Mouse (Mus musculus): ENCODE data around the gene Pum3. TPM values are rescaled to one million over a fixed set of nuclear protein-coding genes. Genes with fewer than 3 reads are reported as not detected.

Pum3 gene
- total RNA-seq (2012; rRNA removed) (54.4 and 71.9 TPM in 2 replicates), total RNA-seq (2014; rRNA removed) (83.3 and 95.2 TPM in 2 replicates), polyA plus RNA-seq (2012; ENCODE audit: insufficient read length, low read depth) (210 and 230 TPM in 2 replicates)

DNA sequence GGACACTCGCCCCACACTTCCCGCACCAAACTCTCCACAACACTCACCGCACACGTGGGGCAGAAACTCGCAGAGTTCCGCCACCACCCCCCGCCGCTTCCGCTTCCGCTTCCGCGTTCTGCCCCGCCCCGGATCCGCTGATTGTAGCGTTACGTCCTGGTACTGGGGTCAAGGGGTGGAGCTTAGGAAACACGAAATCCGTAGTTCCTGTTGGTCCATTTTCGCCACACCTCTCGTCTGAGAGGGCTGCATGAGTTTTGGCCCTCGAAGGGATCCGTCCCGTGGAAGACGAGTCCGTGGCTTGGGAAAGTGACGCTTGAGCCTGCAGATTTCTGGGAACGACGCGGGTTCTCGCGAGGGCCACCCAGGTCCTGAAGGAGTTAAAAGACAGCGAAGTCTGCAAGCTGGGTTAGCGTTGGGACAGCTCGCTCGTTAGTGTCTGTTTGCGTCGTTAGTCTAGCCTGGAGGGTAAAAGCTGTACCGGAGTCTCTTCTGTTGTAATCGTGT, at the start of gene Pum3:
Gene Pum3 (minus strand): TSS at position 81 of the 507 bp plus-strand sequence.
- in situ Hi-C loops (cut with MboI; ENCODE audit: low pct_ligation_motif_present, low pct_unique_long_range_greater_than_20kb, low sequenced_read_pairs): no loop called here
- dilution Hi-C loops (cut with MboI; ENCODE audit: extremely low pct_ligation_motif_present, extremely low pct_unique_long_range_greater_than_20kb, low sequenced_read_pairs): no loop called here
- Histone ChIP-seq H3K27me3 (replicated peaks) (no peaks in the 10 kb centered on the region), H3K79me2 (replicated peaks; ENCODE audit: control insufficient read depth, extremely low read depth, insufficient read depth, poor library complexity, severe bottlenecking) (peaks cover 40% of the 10 kb centered on the region), H3K9ac (ENCODE audit: insufficient read depth, low read depth) (peak within 1 kb of the TSS; percentile 99), H3K4me1 (ENCODE audit: control insufficient read depth in 1 of 2, insufficient read depth in 2 of 2) (peaks cover 3 to 32% of the 10 kb centered on the region in 2 experiments; a peak in 3 of 4 replicates), H3K9me3 (replicated peaks; ENCODE audit: low read length) (no peaks in the 10 kb centered on the region), H3K4me3 (replicated peaks in 1 of 3; ENCODE audit: low read depth in 2 of 3, low read length in 2 of 3, poor library complexity in 1 of 3) (peak within 1 kb of the TSS; percentile 80 to 89 (median 83)), H3K27ac (ENCODE audit: insufficient read depth, low read depth) (peak within 1 kb of the TSS; percentile 7; the same call in 1 of the 2 replicates), H3K36me3 (replicated peaks in 1 of 2; ENCODE audit: control insufficient read depth in 1 of 2, insufficient read depth in 1 of 2, low read length in 1 of 2) (peaks cover 7 to 22% of the 10 kb centered on the region in 2 experiments), H3K4me2 (ENCODE audit: insufficient read depth, low read depth, poor library complexity, severe bottlenecking) (peak within 1 kb of the TSS; percentile 99)
- peak; percentile 99 for DNase-seq (ENCODE audit: extremely low read depth)
- peak; percentile 100 for TF ChIP-seq CHD2 (IDR thresholded peaks at IDR 0.05; ENCODE audit: low read length)
- no peak for TF ChIP-seq CHD1 (IDR thresholded peaks at IDR 0.05; ENCODE audit: low read depth, low read length)
- no peak for TF ChIP-seq BHLHE40 (IDR thresholded peaks at IDR 0.05; ENCODE audit: low read depth, low read length)
- peak; percentile 66 for TF ChIP-seq TCF12 (IDR thresholded peaks at IDR 0.05; ENCODE audit: low read depth, low read length)
- TF ChIP-seq ZNF384 (IDR thresholded peaks at IDR 0.05; ENCODE audit: low read depth, low read length): no peak
- no peak for TF ChIP-seq JUND (conservative IDR thresholded peaks at IDR 0.05; ENCODE audit: low read depth, low read length)
- TF ChIP-seq MEF2A (IDR thresholded peaks at IDR 0.05; ENCODE audit: borderline replicate concordance, low read depth, low read length): peak; percentile 64; the same call in 1 of the 2 replicates
- 0 out of 2 replicates have a peak, but pooled peaks have one; percentile 10 for TF ChIP-seq ETS1 (conservative IDR thresholded peaks at IDR 0.05; ENCODE audit: low read depth, low read length)
- peak; percentile 100 for TF ChIP-seq ELF1 (IDR thresholded peaks at IDR 0.05; ENCODE audit: low read depth, low read length)
- no peak for TF ChIP-seq PAX5 (IDR thresholded peaks at IDR 0.05; ENCODE audit: low read length)
- peak; percentile 97 for TF ChIP-seq POLR2A (IDR thresholded peaks at IDR 0.05; ENCODE audit: low read depth, low read length)
- 0 out of 2 replicates have a peak, but pooled peaks have one; percentile 8 for TF ChIP-seq USF1 (IDR thresholded peaks at IDR 0.05; ENCODE audit: low read depth, low read length)
- no peak for TF ChIP-seq NRF1 (IDR thresholded peaks at IDR 0.05; ENCODE audit: low read depth, low read length)
- TF ChIP-seq ZC3H11A (IDR thresholded peaks at IDR 0.05; ENCODE audit: low read depth, low read length): no peak
- TF ChIP-seq UBTF (IDR thresholded peaks at IDR 0.05; ENCODE audit: low read depth, low read length): no peak
- TF ChIP-seq MXI1 (IDR thresholded peaks at IDR 0.05; ENCODE audit: low read depth, low read length): peak; percentile 100
- no peak for TF ChIP-seq MAZ (IDR thresholded peaks at IDR 0.05; ENCODE audit: low read depth, low read length)
- TF ChIP-seq ZMIZ1 (IDR thresholded peaks at IDR 0.05; ENCODE audit: low read depth, low read length): peak; percentile 91
- TF ChIP-seq MYC (IDR thresholded peaks at IDR 0.05; ENCODE audit: low read depth, low read length): peak; percentile 90
- no peak for TF ChIP-seq EP300 (IDR thresholded peaks at IDR 0.05; ENCODE audit: low read length)
- no peak for TF ChIP-seq E2F4 (IDR thresholded peaks at IDR 0.05; ENCODE audit: insufficient replicate concordance, low read depth, low read length)
- no peak for TF ChIP-seq JUN (IDR thresholded peaks at IDR 0.05; ENCODE audit: insufficient read depth, low read depth, low read length)
- TF ChIP-seq SMC3 (IDR thresholded peaks at IDR 0.05; ENCODE audit: low read depth, low read length): no peak
- peak; percentile 90; the same call in 1 of the 2 replicates for TF ChIP-seq KAT2A (IDR thresholded peaks at IDR 0.05; ENCODE audit: insufficient replicate concordance, low read length)
- peak; percentile 82; the same call in 1 of the 2 replicates for TF ChIP-seq IRF4 (IDR thresholded peaks at IDR 0.05; ENCODE audit: low read depth, low read length)
- TF ChIP-seq USF2 (conservative IDR thresholded peaks at IDR 0.05; ENCODE audit: low read depth, low read length): no peak
- TF ChIP-seq SIN3A (IDR thresholded peaks at IDR 0.05; ENCODE audit: low read length): peak; percentile 99
- no peak for TF ChIP-seq MAFK (IDR thresholded peaks at IDR 0.05; ENCODE audit: insufficient replicate concordance, low read length)
- TF ChIP-seq NELFE (IDR thresholded peaks at IDR 0.05; ENCODE audit: low read depth, low read length): peak; percentile 90
- TF ChIP-seq TBP (conservative IDR thresholded peaks at IDR 0.05; ENCODE audit: low read depth, low read length): peak; percentile 93
- peak; percentile 84 for TF ChIP-seq MAX (IDR thresholded peaks at IDR 0.05; ENCODE audit: low read length)
- TF ChIP-seq POLR2AphosphoS2 (IDR thresholded peaks at IDR 0.05; ENCODE audit: low read depth, low read length): peak; percentile 88
- peak; percentile 93 for TF ChIP-seq HCFC1 (IDR thresholded peaks at IDR 0.05; ENCODE audit: low read depth, low read length)
- TF ChIP-seq RAD21 (IDR thresholded peaks at IDR 0.05; ENCODE audit: low read depth, low read length): no peak
- TF ChIP-seq ZKSCAN1 (IDR thresholded peaks at IDR 0.05; ENCODE audit: borderline replicate concordance, low read depth, low read length): no peak
- TF ChIP-seq GABPA (IDR thresholded peaks at IDR 0.05; ENCODE audit: insufficient replicate concordance, low read depth, low read length): peak; percentile 18; the same call in 1 of the 2 replicates
- no peak for TF ChIP-seq RCOR1 (conservative IDR thresholded peaks at IDR 0.05; ENCODE audit: low read depth, low read length)
- TF ChIP-seq CTCF (conservative IDR thresholded peaks at IDR 0.05 in 1 of 2, IDR thresholded peaks at IDR 0.05 in 1 of 2; ENCODE audit: low read depth in 2 of 2, low read length in 2 of 2): no peak

All from CH12.LX (cell line).